Mouse (Mus musculus): ENCODE measurements around the gene Paqr7. TPM values are rescaled to one million over a fixed set of nuclear protein-coding genes. Genes with fewer than 3 reads are reported as not detected.

Paqr7 gene
- 11.7 and 11.9 TPM in 2 replicates for polyA plus RNA-seq (2015; fragmentation: Nextera tagmentation; extraction: Ambion mirVana)

DNA sequence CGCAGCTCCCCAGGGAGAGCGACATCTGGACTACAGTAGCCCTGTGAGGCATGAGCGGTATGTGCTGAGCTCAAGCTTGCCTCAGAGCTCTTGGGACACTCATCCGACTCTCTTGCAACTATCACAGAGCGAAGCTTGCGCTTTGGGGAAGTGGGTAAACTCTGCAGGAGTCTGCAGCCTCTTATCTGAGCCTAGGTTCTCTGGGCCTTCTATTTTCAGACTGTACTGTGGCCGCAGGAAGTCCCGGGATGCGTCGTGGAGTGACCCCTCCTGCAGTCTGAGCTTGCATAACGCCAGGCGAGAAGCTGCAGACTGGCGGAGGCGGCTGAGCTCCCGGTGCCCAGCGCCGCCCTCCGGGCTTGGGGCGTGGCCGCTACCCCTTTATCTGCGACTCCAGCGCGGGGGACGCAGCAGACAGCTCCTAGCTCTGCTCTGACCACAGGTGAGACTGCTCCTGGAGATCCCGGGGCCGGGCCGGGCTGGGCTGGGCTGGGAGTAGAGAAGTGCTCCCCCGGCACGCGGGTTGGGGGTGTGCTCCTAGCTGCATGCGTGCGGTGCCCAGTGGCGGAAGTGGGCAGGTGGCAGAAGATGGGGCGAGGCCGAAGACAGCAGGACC lies at the start of gene Paqr7:
Gene Paqr7 (plus strand): TSS at position 103 of the 616 bp plus-strand sequence.
- Histone ChIP-seq H3K4me2 (peak within 1 kb of the TSS; percentile 96), H3K9ac (peak within 1 kb of the TSS; percentile 68), H3K4me1 (replicated peaks) (peaks cover 46% of the 10 kb centered on the region), H3K4me3 (peak within 1 kb of the TSS; percentile 66), H3K27me3 (no peaks in the 10 kb centered on the region), H3K9me3 (replicated peaks) (no peaks in the 10 kb centered on the region), H3K27ac (peak within 1 kb of the TSS; percentile 93), H3K36me3 (no peaks in the 10 kb centered on the region)
- WGBS: 2% methylated on average over 35 of the region's 35 CpGs
- ATAC-seq (replicated peaks; ENCODE audit: insufficient number of reproducible peaks, insufficient read depth, low FRiP score, low read depth): peak; percentile 71

DNA sequence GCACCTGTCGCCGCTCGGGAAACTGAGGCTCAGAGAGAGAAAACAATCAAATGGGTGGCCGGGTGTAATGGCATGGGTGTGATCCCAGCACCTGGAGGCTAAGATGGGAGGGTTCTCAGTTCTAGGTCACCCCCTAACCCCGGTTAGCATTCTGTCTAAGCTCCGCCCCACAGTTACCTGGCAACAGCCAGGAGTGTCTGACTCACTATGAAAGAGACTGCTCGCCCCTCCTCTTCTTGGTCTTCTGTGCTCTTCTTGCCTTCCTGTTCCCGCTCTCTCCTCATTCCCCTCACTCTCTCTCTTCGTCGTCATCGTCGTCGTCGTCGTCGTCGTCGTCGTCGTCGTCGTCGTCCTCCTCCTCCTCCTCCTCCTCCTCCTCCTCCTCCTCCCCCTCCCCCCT lies 48.5 kb upstream of the Paqr7 start:
- H3K27ac ChIP-seq: no peak overlapping the region
- 44% methylated on average over 23 of the region's 23 CpGs for WGBS
- H3K27me3 ChIP-seq: peaks cover 12% of the 10 kb centered on the region; the same call in 1 of the 2 replicates
- H3K4me1 ChIP-seq (replicated peaks): peaks cover 17% of the 10 kb centered on the region
- no peak overlapping the region for H3K9ac ChIP-seq
- no peaks in the 10 kb centered on the region for H3K36me3 ChIP-seq
- H3K4me3 ChIP-seq: no peak overlapping the region
- ATAC-seq (replicated peaks; ENCODE audit: insufficient number of reproducible peaks, insufficient read depth, low FRiP score, low read depth): no peak
- no peaks in the 10 kb centered on the region for H3K9me3 ChIP-seq (replicated peaks)
- H3K4me2 ChIP-seq: no peak overlapping the region

DNA sequence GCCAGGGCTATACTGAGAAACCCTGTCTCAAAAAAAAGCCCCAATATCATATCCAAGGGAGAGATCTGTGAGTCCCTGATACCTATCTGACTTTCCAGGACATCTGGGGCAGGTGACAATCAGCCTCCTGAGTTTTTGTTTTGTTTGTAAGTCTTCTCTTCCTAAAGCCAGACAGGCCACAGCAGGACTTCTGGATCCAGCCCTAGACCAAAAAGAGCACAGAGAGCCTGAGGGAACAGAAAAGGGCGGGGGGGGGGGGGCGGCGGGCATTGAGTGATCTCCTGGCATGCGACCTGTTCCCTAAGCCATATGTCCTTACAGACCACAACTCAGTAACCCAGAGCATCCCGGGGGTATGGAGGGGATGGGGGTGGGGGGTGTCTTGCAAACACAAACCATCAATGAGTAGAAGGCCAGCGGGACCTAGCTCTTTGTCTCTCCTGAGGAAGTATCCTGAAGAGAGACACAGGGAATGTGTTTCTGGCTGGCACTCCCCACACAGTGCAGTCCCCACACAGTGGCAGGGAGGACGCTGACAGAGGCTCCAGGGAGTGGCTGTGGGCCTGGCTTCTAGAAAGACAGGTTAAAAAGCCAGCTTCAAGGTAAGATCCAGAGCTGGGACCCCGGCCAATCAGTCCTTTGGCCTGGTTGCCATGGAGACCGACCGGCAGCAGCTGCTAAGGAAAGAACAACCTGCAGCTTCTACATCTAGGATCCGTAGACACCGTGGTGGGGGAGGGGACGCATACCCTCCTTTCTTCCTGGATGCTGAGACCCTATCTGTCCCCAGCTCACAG lies 46.7 kb upstream of the Paqr7 start:
- no peak for ATAC-seq (replicated peaks; ENCODE audit: insufficient number of reproducible peaks, insufficient read depth, low FRiP score, low read depth)
- Histone ChIP-seq H3K4me2 (no peak overlapping the region), H3K27ac (no peak overlapping the region), H3K9ac (no peak overlapping the region), H3K4me1 (replicated peaks) (peaks cover 23% of the 10 kb centered on the region), H3K27me3 (peaks cover 26% of the 10 kb centered on the region; the same call in 1 of the 2 replicates), H3K9me3 (replicated peaks) (no peaks in the 10 kb centered on the region), H3K4me3 (no peak overlapping the region), H3K36me3 (no peaks in the 10 kb centered on the region)
- 51% methylated on average over 13 of the region's 13 CpGs for WGBS

DNA sequence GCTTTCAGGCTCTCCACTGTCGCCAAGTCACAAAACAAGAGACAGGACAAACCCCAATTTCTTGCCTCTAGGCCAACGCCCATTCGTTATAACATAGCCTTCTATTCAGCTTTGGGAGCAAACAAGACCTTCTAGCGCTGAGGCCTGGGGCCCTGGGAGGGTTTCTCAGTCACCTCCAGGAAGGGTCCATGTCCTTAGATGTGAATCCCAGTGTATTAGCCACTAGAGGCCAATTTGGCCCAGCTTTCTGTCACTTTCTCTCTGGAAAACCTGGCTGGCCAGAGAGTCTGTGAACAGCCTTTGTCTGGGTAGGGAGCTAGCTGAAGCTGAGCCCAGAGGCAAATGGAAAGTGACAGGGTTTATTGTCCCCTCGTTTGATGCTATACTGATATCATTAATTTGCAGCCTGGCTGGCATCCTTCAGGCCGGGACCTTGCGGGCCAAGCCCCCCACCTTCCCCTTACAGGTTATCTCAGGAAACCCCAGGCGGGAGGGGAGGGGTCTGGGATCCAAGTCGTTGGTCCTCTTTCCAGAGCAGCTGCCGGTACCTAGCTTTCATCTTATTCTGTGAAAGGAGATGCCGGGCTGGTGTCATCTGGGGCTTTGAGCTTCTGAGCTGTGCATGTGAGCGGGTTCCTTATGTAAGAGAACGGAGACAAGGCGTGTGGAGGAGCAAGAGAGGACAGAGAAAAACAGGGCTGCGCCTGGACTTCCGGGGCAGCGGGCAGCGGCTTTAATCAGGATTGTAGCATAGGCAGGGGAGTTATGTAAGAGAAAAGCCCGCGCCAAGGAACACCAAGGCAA lies 45.9 kb upstream of the Paqr7 start:
- no peaks in the 10 kb centered on the region for H3K36me3 ChIP-seq
- H3K27me3 ChIP-seq: peaks cover 26% of the 10 kb centered on the region; the same call in 1 of the 2 replicates
- H3K9ac ChIP-seq: no peak overlapping the region
- 32% methylated on average over 20 of the region's 20 CpGs for WGBS
- ATAC-seq (replicated peaks; ENCODE audit: insufficient number of reproducible peaks, insufficient read depth, low FRiP score, low read depth): no peak
- peaks cover 26% of the 10 kb centered on the region for H3K4me1 ChIP-seq (replicated peaks)
- no peaks in the 10 kb centered on the region for H3K9me3 ChIP-seq (replicated peaks)
- 0 out of 2 replicates have a peak overlapping the region, but pooled peaks have one; percentile 23 for H3K4me2 ChIP-seq
- H3K4me3 ChIP-seq: no peak overlapping the region
- no peak overlapping the region for H3K27ac ChIP-seq

DNA sequence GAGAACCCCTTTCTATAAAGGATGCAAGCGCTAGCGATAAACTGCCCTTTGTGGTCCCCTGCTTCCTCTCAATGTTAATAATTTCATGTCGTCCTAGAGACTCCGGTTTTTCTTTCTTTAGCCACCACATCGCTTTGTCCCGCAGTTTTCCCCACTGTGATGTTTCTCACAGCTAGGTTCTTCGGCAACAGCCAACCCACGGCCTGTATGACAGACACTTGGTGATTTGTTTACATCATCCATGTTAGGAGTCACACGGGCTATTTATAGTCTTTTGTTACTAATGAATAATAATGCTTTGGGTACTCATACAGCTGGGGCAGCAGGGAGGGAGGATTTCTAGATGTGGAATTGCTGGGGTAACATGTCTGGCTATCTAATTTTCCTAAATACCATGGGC lies 45.0 kb upstream of the Paqr7 start:
- no peaks in the 10 kb centered on the region for H3K36me3 ChIP-seq
- H3K9me3 ChIP-seq (replicated peaks): no peaks in the 10 kb centered on the region
- H3K9ac ChIP-seq: no peak overlapping the region
- peaks cover 26% of the 10 kb centered on the region; the same call in 1 of the 2 replicates for H3K27me3 ChIP-seq
- ATAC-seq (replicated peaks; ENCODE audit: insufficient number of reproducible peaks, insufficient read depth, low FRiP score, low read depth): no peak
- H3K4me3 ChIP-seq: no peak overlapping the region
- no peak overlapping the region for H3K4me2 ChIP-seq
- no peak overlapping the region for H3K27ac ChIP-seq
- H3K4me1 ChIP-seq (replicated peaks): peaks cover 21% of the 10 kb centered on the region
- 65% methylated on average over 9 of the region's 9 CpGs for WGBS

DNA sequence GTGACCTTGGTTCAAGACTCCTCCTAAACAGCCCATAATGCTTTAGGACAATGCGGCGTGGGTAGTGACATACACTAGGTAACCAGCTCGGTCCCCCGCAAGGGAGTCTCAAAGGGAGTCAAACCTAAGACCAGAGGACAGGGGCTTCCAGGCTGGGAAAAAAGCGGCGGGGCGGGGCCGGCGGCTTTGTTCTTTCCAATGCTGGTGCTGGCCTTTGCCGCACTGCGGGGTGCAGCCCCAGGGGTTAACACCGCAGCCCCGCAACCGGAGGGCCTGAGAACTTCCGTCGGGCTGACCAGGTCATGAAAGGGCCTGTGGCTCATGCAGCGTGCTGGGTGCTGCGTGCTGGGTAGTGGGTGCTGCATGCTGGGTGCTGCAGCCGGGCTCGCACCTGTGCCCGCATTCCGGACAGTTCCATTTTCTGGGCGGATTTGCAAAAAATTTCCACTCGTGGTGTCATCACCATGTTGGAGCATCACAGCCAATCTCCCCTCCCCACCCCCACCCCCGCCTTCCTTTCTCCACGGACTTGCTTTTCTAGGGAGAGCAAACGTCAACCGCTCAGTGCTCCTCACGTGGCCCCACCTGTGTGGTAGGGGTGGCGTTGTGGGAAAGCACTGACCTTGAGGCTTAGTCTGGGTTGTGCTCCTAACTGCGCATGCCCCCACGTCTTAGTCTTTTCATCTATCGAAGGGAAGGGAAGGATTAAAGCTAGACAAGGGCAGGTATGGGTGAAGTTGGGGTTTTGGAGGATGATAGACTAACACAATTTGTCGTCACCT lies 42.7 kb upstream of the Paqr7 start:
- Histone ChIP-seq H3K36me3 (no peaks in the 10 kb centered on the region), H3K9me3 (replicated peaks) (no peaks in the 10 kb centered on the region), H3K27ac (no peak overlapping the region), H3K27me3 (peaks cover 21% of the 10 kb centered on the region; the same call in 1 of the 2 replicates), H3K9ac (no peak overlapping the region), H3K4me3 (no peak overlapping the region), H3K4me2 (peak overlapping the region; percentile 1; the same call in 1 of the 2 replicates), H3K4me1 (replicated peaks) (peaks cover 16% of the 10 kb centered on the region)
- ATAC-seq (replicated peaks; ENCODE audit: insufficient number of reproducible peaks, insufficient read depth, low FRiP score, low read depth): no peak
- WGBS: 35% methylated on average over 34 of the region's 34 CpGs

DNA sequence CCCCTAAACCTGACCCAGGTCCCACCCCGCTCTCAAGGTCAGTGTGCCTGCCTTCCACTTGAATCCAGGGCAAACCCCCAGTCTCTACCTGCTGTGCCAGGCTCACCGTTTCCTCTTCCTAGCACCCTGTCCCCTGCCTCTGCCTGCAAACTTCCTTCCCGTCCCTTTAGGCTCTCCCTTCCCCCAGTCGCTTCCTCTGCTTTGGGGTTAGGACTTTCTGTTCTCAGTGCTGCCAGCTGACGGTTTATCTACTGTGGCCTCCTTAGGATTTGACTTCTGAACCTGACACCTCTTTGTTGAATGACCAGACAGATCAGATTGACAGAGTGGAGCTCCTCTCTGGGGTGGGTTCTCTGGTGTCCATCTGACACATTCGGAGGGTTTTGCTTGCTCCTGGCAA lies 41.2 kb upstream of the Paqr7 start:
- no peaks in the 10 kb centered on the region for H3K36me3 ChIP-seq
- H3K4me2 ChIP-seq: no peak overlapping the region
- no peak for ATAC-seq (replicated peaks; ENCODE audit: insufficient number of reproducible peaks, insufficient read depth, low FRiP score, low read depth)
- peaks cover 16% of the 10 kb centered on the region; the same call in 1 of the 2 replicates for H3K27me3 ChIP-seq
- no peak overlapping the region for H3K27ac ChIP-seq
- no peak overlapping the region for H3K4me3 ChIP-seq
- peaks cover 16% of the 10 kb centered on the region for H3K4me1 ChIP-seq (replicated peaks)
- H3K9me3 ChIP-seq (replicated peaks): no peaks in the 10 kb centered on the region
- 39% methylated on average over 6 of the region's 6 CpGs for WGBS
- no peak overlapping the region for H3K9ac ChIP-seq

DNA sequence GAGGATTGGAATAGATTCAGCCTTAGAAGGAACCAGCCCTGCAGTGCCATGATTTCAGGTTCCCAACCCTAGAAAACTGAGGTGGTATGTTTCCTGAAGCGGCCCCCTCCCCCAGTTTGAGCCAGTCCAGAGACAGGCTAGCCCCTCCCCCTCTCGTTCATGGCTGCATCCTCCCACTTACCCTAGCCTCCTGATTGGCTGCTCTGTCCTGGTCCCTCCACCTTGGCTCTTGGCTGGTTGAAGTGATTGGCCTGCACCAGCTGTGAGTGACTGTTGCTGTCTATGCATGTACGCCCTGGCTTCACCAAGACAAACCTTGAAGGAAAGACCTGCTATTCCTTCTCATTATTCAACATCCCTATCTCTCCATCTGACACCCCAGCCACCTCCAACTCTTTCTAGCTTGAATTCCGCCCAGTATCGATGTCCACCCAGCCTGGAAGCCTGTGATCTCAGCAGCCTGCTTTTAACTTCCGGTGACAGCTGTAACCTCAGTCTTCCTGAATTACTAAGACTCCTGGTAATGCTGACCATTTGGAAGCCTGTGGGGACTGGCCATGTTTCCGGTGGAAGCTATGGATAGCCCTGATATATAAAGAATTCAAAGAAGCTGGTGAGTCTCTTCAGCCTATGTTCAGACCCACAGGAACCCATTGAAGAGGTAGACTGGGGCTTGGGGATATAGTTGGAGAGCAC lies 39.2 kb upstream of the Paqr7 start:
- Histone ChIP-seq H3K27me3 (peaks cover 16% of the 10 kb centered on the region; the same call in 1 of the 2 replicates), H3K4me3 (no peak overlapping the region), H3K9me3 (replicated peaks) (no peaks in the 10 kb centered on the region), H3K4me2 (no peak overlapping the region), H3K4me1 (replicated peaks) (peaks cover 9% of the 10 kb centered on the region; the same call in 1 of the 2 replicates), H3K9ac (no peak overlapping the region), H3K36me3 (no peaks in the 10 kb centered on the region), H3K27ac (no peak overlapping the region)
- WGBS: 48% methylated on average over 7 of the region's 7 CpGs
- ATAC-seq (replicated peaks; ENCODE audit: insufficient number of reproducible peaks, insufficient read depth, low FRiP score, low read depth): no peak

DNA sequence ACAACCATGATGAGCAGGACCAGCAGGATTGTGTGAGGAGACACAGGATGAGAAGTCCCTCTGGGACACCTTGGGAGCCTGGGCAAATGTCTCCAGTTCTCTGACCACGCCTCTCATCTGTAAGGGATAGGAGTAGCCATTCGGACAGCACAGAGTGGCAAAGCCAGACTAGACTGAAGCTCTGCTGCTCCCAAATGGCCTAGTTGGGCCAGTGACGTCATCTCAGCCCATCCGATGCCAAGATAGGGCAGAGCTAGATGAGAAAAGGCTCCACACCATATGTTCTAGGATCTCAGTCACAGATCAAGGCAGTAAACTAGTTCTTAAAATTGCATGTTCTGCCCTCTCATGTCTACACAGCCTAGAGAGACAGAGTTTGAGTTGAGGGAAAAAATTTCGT lies 37.6 kb upstream of the Paqr7 start:
- no peaks in the 10 kb centered on the region for H3K36me3 ChIP-seq
- H3K27me3 ChIP-seq: peaks cover 8% of the 10 kb centered on the region; the same call in 1 of the 2 replicates
- no peak overlapping the region for H3K9ac ChIP-seq
- H3K4me1 ChIP-seq (replicated peaks): peaks cover 5% of the 10 kb centered on the region; the same call in 1 of the 2 replicates
- WGBS: 75% methylated on average over 5 of the region's 5 CpGs
- no peak overlapping the region for H3K27ac ChIP-seq
- H3K4me2 ChIP-seq: no peak overlapping the region
- no peak for ATAC-seq (replicated peaks; ENCODE audit: insufficient number of reproducible peaks, insufficient read depth, low FRiP score, low read depth)
- H3K9me3 ChIP-seq (replicated peaks): no peaks in the 10 kb centered on the region
- H3K4me3 ChIP-seq: no peak overlapping the region

DNA sequence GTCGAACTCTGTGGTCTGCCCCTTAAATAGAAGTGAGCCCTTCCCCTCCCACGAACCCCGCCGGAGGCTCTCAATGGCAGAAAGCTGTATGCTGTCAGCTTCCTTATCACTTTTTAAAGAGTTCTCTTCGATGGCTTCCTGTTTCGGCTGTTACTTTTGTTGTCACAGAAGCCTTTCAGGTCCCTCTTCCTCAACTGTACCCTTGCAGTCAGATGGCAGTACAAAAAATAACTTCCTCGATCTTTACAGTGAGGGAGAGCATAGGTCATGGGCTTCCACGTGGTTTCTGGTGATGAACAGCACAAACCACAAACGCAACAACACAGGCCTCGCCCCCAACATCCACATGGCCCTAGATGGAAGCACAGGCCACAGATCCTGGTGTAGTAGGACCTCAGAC lies 36.2 kb upstream of the Paqr7 start:
- no peak overlapping the region for H3K9ac ChIP-seq
- H3K9me3 ChIP-seq (replicated peaks): no peaks in the 10 kb centered on the region
- no peaks in the 10 kb centered on the region for H3K27me3 ChIP-seq
- ATAC-seq (replicated peaks; ENCODE audit: insufficient number of reproducible peaks, insufficient read depth, low FRiP score, low read depth): no peak
- H3K4me3 ChIP-seq: no peak overlapping the region
- H3K4me1 ChIP-seq (replicated peaks): peaks cover 2% of the 10 kb centered on the region; the same call in 1 of the 2 replicates
- no peak overlapping the region for H3K27ac ChIP-seq
- H3K4me2 ChIP-seq: no peak overlapping the region
- H3K36me3 ChIP-seq: no peaks in the 10 kb centered on the region
- WGBS: 33% methylated on average over 10 of the region's 10 CpGs
